Mouse (Mus musculus) limb, embryonic 14.5 days (tissue): ENCODE data around the gene Fbxw5. TPM values are rescaled to one million over a fixed set of nuclear protein-coding genes. Genes with fewer than 3 reads are reported as not detected.

Experiments used
- ATAC-seq: fragments of 200-750 bp; cut with Nextera tagmentation; 2 replicates; pipeline ENCODE4 v1.8.0; 2017; ENCODE audit warnings: low read depth, moderate number of reproducible peaks, moderate TSS enrichment; ENCODE audit not compliant: low FRiP score
- DNase-seq: peaks from one replicate; pipeline ENCODE4 v3.0.0-alpha.2; 2015; ENCODE audit warnings: low spot score
- H3K27ac ChIP-seq: fragments of 300-500 bp; sonication (generic); replicated peaks from 2 replicates; pipeline ENCODE4 v1.5.1; 2014; ENCODE audit warnings: low read depth, mild to moderate bottlenecking, low read length, moderate library complexity, mixed read lengths
- H3K27me3 ChIP-seq: fragments of 300-500 bp; sonication (generic); 2 replicates; pipeline ENCODE4 v1.6.1; 2014; ENCODE audit warnings: low read length, mixed read lengths; ENCODE audit not compliant: control insufficient read depth, insufficient read depth
- H3K36me3 ChIP-seq: fragments of 300-500 bp; sonication (generic); 2 replicates; pipeline ENCODE4 v1.6.1; 2014; ENCODE audit warnings: mild to moderate bottlenecking, low read length, moderate library complexity, mixed read lengths; ENCODE audit not compliant: control insufficient read depth, insufficient read depth
- H3K4me1 ChIP-seq: fragments of 300-500 bp; sonication (generic); 2 replicates; pipeline ENCODE4 v1.6.1; 2014; ENCODE audit warnings: antibody characterized with exemption, low read length, mixed read lengths; ENCODE audit not compliant: control insufficient read depth, insufficient read depth
- H3K4me2 ChIP-seq: fragments of 300-500 bp; sonication (generic); replicated peaks from 2 replicates; pipeline ENCODE4 v1.6.1; 2014; ENCODE audit warnings: low read depth, mild to moderate bottlenecking, low read length, moderate library complexity; ENCODE audit not compliant: severe bottlenecking
- H3K4me3 ChIP-seq: fragments of 300-500 bp; sonication (generic); replicated peaks from 2 replicates; pipeline ENCODE4 v1.5.1; 2014; ENCODE audit warnings: low read length
- H3K9ac ChIP-seq: fragments of 300-500 bp; sonication (generic); 2 replicates; pipeline ENCODE4 v1.6.1; 2014; ENCODE audit warnings: mild to moderate bottlenecking, low read depth, low read length, moderate library complexity; ENCODE audit not compliant: severe bottlenecking
- H3K9me3 ChIP-seq: fragments of 300-500 bp; sonication (generic); 2 replicates; pipeline ENCODE4 v1.6.1; 2016; ENCODE audit warnings: low read length; ENCODE audit not compliant: control insufficient read depth
- POLR2A ChIP-seq: fragments of 200-500 bp; IDR thresholded peaks from 2 replicates; pipeline ENCODE4 v1.8.0; 2012; ENCODE audit warnings: inconsistent platforms, mild to moderate bottlenecking, moderate library complexity, borderline replicate concordance; ENCODE audit not compliant: insufficient read depth, insufficient read length; ENCODE audit errors: extremely low read depth
- WGBS: fragments of 180-500 bp; shearing (Covaris S2); extraction: QIAGEN DNeasy Blood & Tissue Kit; methylation state at CpG from one replicate; pipeline ENCODE4 v1.1.7; 2014; 5-methylcytosine and 5-hydroxymethylcytosine counted together
- polyA plus RNA-seq, 2 experiments: library from polyadenylated mRNA; depleted of rRNA in 1 of 2; stranded (reverse) in 1 of 2; unstranded in 1 of 2; fragments of >200 nt; fragmentation: Nextera tagmentation in 1 of 2; extraction: Ambion mirVana in 1 of 2; gene quantifications; 2 replicates each; pipeline versions ENCODE4 v1.2.1 to v1.2.3; 2012 to 2014

Fbxw5 gene
- polyA plus RNA-seq, 2 experiments = 46.2 to 70.0 TPM

GRCm38 (mm10) chr2:25463630-25464029 lies 36.9 kb upstream of the Fbxw5 start:
- H3K4me1 ChIP-seq = peaks cover 17% of the 10 kb centered on the region
- no peaks in the 10 kb centered on the region for H3K9me3 ChIP-seq
- H3K36me3 ChIP-seq = no peaks in the 10 kb centered on the region
- H3K4me3 ChIP-seq = no peak overlapping the region
- TF ChIP-seq POLR2A = no peak
- H3K4me2 ChIP-seq = no peak overlapping the region
- no peak for DNase-seq
- no peak overlapping the region for H3K27ac ChIP-seq
- no peak overlapping the region for H3K9ac ChIP-seq
- 89% methylated on average over 3 of the region's 3 CpGs for WGBS
- no peak for ATAC-seq
- H3K27me3 ChIP-seq = no peaks in the 10 kb centered on the region

- 90% methylated on average over 2 of the region's 2 CpGs for WGBS
- Histone ChIP-seq H3K4me1 (peaks cover 12% of the 10 kb centered on the region; the same call in 1 of the 2 replicates), H3K27me3 (no peaks in the 10 kb centered on the region), H3K9ac (no peak overlapping the region), H3K4me2 (no peak overlapping the region), H3K4me3 (no peak overlapping the region), H3K36me3 (no peaks in the 10 kb centered on the region), H3K9me3 (no peaks in the 10 kb centered on the region), H3K27ac (no peak overlapping the region)
- no peak for TF ChIP-seq POLR2A
- ATAC-seq (no peak), DNase-seq (no peak)
Measured at GRCm38 (mm10) chr2:25465256-25465655, 35.3 kb upstream of the Fbxw5 start.

- Histone ChIP-seq H3K27me3 (no peaks in the 10 kb centered on the region), H3K9ac (no peak overlapping the region), H3K4me1 (peaks cover 12% of the 10 kb centered on the region; the same call in 1 of the 2 replicates), H3K4me2 (no peak overlapping the region), H3K4me3 (no peak overlapping the region), H3K27ac (no peak overlapping the region), H3K36me3 (no peaks in the 10 kb centered on the region), H3K9me3 (no peaks in the 10 kb centered on the region)
- DNase-seq (no peak), ATAC-seq (no peak)
- no peak for TF ChIP-seq POLR2A
- WGBS = 41% methylated on average over 10 of the region's 10 CpGs
Measured at GRCm38 (mm10) chr2:25465816-25466635, 34.5 kb upstream of the Fbxw5 start.

- H3K4me2 ChIP-seq = no peak overlapping the region
- no peak overlapping the region for H3K4me3 ChIP-seq
- no peak for DNase-seq
- no peak for ATAC-seq
- no peak for TF ChIP-seq POLR2A
- H3K36me3 ChIP-seq = no peaks in the 10 kb centered on the region
- H3K9me3 ChIP-seq = no peaks in the 10 kb centered on the region
- H3K9ac ChIP-seq = no peak overlapping the region
- no peak overlapping the region for H3K27ac ChIP-seq
- WGBS = 77% methylated on average over 14 of the region's 14 CpGs
- H3K4me1 ChIP-seq = peaks cover 9% of the 10 kb centered on the region; the same call in 1 of the 2 replicates
- no peaks in the 10 kb centered on the region for H3K27me3 ChIP-seq
Measured at GRCm38 (mm10) chr2:25467606-25468303, 32.8 kb upstream of the Fbxw5 start.

GRCm38 (mm10) chr2:25468962-25469915 lies 31.3 kb upstream of the Fbxw5 start:
- Histone ChIP-seq H3K4me1 (peaks cover 9% of the 10 kb centered on the region; the same call in 1 of the 2 replicates), H3K36me3 (no peaks in the 10 kb centered on the region), H3K4me3 (no peak overlapping the region), H3K4me2 (no peak overlapping the region), H3K27ac (no peak overlapping the region), H3K9me3 (no peaks in the 10 kb centered on the region), H3K9ac (no peak overlapping the region), H3K27me3 (no peaks in the 10 kb centered on the region)
- TF ChIP-seq POLR2A = no peak
- WGBS = 60% methylated on average over 10 of the region's 10 CpGs
- peak; percentile 10 for DNase-seq
- no peak for ATAC-seq
